Mouse (Mus musculus) ES-E14 (cell line): ENCODE measurements around the gene Hspa1a. TPM values are rescaled to one million over a fixed set of nuclear protein-coding genes. Genes with fewer than 3 reads are reported as not detected.

Experiments
- DNase-seq: peaks from one replicate; pipeline ENCODE4 v3.0.0-alpha.2; 2013; ENCODE audit warnings: low read depth, low spot score
- H3K27ac ChIP-seq: 2 replicates; pipeline ENCODE4 v1.5.1; 2012; ENCODE audit warnings: low read depth, mild to moderate bottlenecking, low read length, moderate library complexity, mixed read lengths; ENCODE audit not compliant: poor library complexity, insufficient read depth, severe bottlenecking
- H3K36me3 ChIP-seq: 2 replicates; pipeline ENCODE4 v1.6.1; 2012; ENCODE audit warnings: mild to moderate bottlenecking, low read length, moderate library complexity, mixed read lengths; ENCODE audit not compliant: control insufficient read depth, poor library complexity, insufficient read depth, severe bottlenecking
- H3K4me1 ChIP-seq, 2 experiments: fragments of 150-350 bp in 1 of 2; sonication (generic) in 1 of 2; 2 replicates each; pipeline ENCODE4 v1.6.1; 2012; ENCODE audit warnings: low read length in 2 of 2, mild to moderate bottlenecking in 1 of 2, mixed read lengths in 1 of 2; ENCODE audit not compliant: control insufficient read depth in 2 of 2, insufficient read depth in 2 of 2, poor library complexity in 1 of 2
- H3K4me3 ChIP-seq, 2 experiments: fragments of 150-350 bp in 1 of 2; sonication (generic) in 1 of 2; 2 replicates each; pipeline ENCODE4 v1.5.1; 2012; ENCODE audit warnings: low read length in 2 of 2, low read depth in 1 of 2, mild to moderate bottlenecking in 1 of 2, mixed read lengths in 1 of 2; ENCODE audit not compliant: insufficient read depth in 1 of 2, poor library complexity in 1 of 2, severe bottlenecking in 1 of 2
- H3K9ac ChIP-seq: 2 replicates; pipeline ENCODE4 v1.6.1; 2012; ENCODE audit warnings: low read depth, mild to moderate bottlenecking, low read length, mixed read lengths; ENCODE audit not compliant: poor library complexity, insufficient read depth, severe bottlenecking
- H3K9me3 ChIP-seq: fragments of 150-350 bp; sonication (generic); 2 replicates; pipeline ENCODE4 v1.6.1; 2012; ENCODE audit warnings: low read depth, mild to moderate bottlenecking, low read length; ENCODE audit not compliant: control insufficient read depth, insufficient read depth
- CHD2 ChIP-seq: IDR thresholded peaks from 2 replicates; pipeline ENCODE4 v1.6.1; 2014; ENCODE audit warnings: mild to moderate bottlenecking, low read depth, low read length, inconsistent platforms
- HCFC1 ChIP-seq: IDR thresholded peaks from 2 replicates; pipeline ENCODE4 v1.6.1; 2012; ENCODE audit warnings: low read length, inconsistent platforms, borderline replicate concordance; ENCODE audit not compliant: insufficient read depth
- MAFK ChIP-seq: IDR thresholded peaks from 2 replicates; pipeline ENCODE4 v1.6.1; 2014; ENCODE audit warnings: mild to moderate bottlenecking, low read depth, low read length, inconsistent platforms; ENCODE audit not compliant: insufficient read depth
- ZC3H11A ChIP-seq: IDR thresholded peaks from 2 replicates; pipeline ENCODE4 v1.6.1; 2012; ENCODE audit warnings: low read depth, mild to moderate bottlenecking, inconsistent platforms, low read length, borderline replicate concordance
- ZNF384 ChIP-seq: IDR thresholded peaks from 2 replicates; pipeline ENCODE4 v1.6.1; 2012; ENCODE audit warnings: low read depth, low read length, inconsistent platforms
- in situ Hi-C, 2 experiments: fragments of 600-800 bp; cut with MboI; formaldehyde crosslinking; loops; one replicate each; pipeline ENCODE4 v1.15.1; 2025; ENCODE audit warnings: low sequenced_read_pairs in 2 of 2, inconsistent platforms in 1 of 2; ENCODE audit not compliant: unreplicated experiment in 2 of 2
- total RNA-seq: library from RNA; depleted of rRNA; stranded (reverse); fragments of 300-350 nt; gene quantifications from 2 replicates; pipeline ENCODE4 v1.2.3, GENCODE M21; 2012

The Hspa1a gene
- total RNA-seq, 1 experiment = 5.9 TPM

DNA sequence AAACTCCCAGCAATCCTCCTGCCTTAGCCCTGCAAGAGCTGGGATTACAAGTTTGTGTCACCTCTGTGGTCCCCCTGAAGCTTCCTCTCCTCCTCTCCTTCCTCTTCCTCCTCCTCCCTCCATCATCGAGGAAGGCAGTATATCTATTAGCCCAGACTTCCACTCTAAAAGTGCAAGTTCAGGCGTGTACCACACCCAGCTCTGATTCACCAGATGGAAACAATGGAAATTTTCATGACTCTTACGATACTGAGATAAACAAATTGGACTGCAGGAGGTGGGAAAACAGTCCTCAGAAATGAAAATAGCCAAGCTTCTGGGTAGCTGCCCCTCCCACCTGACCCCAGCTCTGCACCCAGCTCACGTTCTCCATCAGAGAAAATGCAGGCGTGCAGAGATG lies 6.3 kb downstream of the Hspa1a start:
- DNase-seq = no peak
- H3K9ac ChIP-seq = no peak overlapping the region
- in situ Hi-C loops = no loop called here
- no peaks in the 10 kb centered on the region for H3K9me3 ChIP-seq
- no peak overlapping the region for H3K27ac ChIP-seq
- H3K4me1 ChIP-seq = peaks cover 3 to 13% of the 10 kb centered on the region in 2 experiments; a peak in 2 of 4 replicates
- no peak overlapping the region for H3K4me3 ChIP-seq
- TF ChIP-seq HCFC1 = no peak
- TF ChIP-seq ZC3H11A = no peak
- no peak for TF ChIP-seq CHD2
- H3K36me3 ChIP-seq = no peaks in the 10 kb centered on the region

GRCm38 (mm10) chr17:34964640-34965049 lies 7.3 kb downstream of the Hspa1a start:
- no peaks in the 10 kb centered on the region for H3K9me3 ChIP-seq
- H3K4me1 ChIP-seq = peaks cover 3 to 16% of the 10 kb centered on the region in 2 experiments; a peak in 2 of 4 replicates
- DNase-seq = no peak
- no peaks in the 10 kb centered on the region for H3K36me3 ChIP-seq
- in situ Hi-C loops = no loop called here
- TF ChIP-seq ZC3H11A (no peak), MAFK (no peak), ZNF384 (no peak), CHD2 (no peak), HCFC1 (no peak)
- H3K4me3 ChIP-seq = no peak overlapping the region
- H3K9ac ChIP-seq = no peak overlapping the region
- no peak overlapping the region for H3K27ac ChIP-seq

DNA sequence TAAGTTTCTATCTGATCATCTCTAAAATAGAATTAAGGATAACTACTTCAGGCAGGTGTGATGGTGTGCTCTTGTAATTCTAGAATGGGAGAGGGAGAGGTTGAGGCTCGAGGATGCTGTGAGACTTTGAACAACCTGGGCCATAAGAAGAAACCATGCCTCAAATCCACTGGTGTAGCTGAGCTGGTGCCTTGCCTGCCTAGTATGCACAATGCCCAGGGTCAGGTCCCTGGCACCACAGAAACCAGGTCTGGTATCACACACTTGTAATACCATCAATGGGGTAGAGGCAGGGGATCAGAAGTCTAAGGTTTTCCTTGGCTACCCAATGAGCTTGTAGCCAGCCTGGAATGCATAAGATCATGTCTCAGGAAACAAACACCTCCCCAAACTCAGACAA lies 9.1 kb downstream of the Hspa1a start:
- H3K9ac ChIP-seq = no peak overlapping the region
- DNase-seq = no peak
- peaks cover 3 to 16% of the 10 kb centered on the region in 2 experiments; a peak in 2 of 4 replicates for H3K4me1 ChIP-seq
- no peak overlapping the region for H3K27ac ChIP-seq
- in situ Hi-C loops = no loop called here
- TF ChIP-seq MAFK = no peak
- H3K9me3 ChIP-seq = no peaks in the 10 kb centered on the region
- no peak overlapping the region for H3K4me3 ChIP-seq
- H3K36me3 ChIP-seq = no peaks in the 10 kb centered on the region

DNA sequence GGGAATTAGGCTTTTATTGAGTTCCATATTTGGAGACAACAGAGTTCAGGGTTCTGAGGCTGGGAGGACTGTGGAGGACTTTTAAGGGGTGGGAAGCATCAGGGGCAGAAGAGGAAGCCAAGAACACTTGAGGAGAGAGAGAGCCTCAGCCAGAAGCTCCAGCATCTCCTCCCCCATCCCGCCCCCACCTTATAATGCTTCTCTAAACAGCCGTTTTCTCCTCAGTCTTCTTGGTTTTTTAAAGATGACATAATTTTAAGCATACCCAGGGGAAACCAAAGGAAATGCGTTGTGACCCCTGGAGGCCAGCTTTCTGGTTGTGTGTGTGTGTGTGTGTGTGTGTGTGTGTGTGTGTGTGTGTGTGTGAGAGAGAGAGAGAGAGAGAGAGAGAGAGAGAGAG lies 9.8 kb downstream of the Hspa1a start:
- no peak overlapping the region for H3K9ac ChIP-seq
- TF ChIP-seq ZC3H11A (no peak), HCFC1 (no peak), CHD2 (no peak), MAFK (no peak), ZNF384 (no peak)
- H3K4me1 ChIP-seq = peaks cover 3 to 16% of the 10 kb centered on the region in 2 experiments; a peak in 2 of 4 replicates
- H3K27ac ChIP-seq = no peak overlapping the region
- in situ Hi-C loops = no loop called here
- H3K9me3 ChIP-seq = no peaks in the 10 kb centered on the region
- H3K4me3 ChIP-seq = no peak overlapping the region
- no peaks in the 10 kb centered on the region for H3K36me3 ChIP-seq
- DNase-seq = no peak

DNA sequence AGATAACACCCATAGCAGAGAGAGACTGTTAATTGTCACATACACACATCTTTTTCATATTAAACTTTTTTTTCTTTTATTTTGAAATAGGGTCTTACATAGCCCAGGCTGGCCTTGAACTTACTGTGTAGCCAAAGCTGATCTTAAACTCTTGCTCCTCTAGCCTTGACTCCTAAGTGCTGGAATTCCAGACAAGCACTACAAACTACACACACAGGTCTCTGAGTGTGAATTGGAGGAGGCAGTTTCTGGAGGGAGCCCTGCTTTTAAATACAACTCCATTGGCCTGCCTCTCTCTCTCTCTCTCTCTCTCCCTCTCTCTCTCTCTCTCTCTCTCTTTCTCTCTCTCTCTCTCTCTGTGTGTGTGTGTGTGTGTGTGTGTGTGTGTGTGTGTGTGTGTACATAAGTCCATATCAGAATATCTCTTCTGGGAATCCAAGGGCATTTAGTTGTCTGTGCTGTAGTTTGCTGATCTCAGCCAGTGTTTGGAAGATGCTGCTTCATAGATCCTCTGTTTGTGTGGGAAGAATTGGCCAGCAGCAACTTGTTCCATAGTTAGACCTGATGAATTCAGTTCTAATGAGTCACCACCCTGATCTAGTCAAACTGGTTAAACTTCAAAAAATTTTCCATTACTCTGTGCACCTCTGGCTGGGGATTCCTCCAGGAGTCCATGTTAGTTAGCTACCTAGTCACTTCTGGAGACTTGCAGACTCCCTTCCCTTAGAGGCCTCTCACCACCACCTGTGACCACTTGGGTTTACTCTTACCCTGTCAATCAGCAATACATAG lies 11.1 kb downstream of the Hspa1a start:
- Histone ChIP-seq H3K4me1 (peaks cover 3 to 16% of the 10 kb centered on the region in 2 experiments; a peak in 2 of 4 replicates), H3K9ac (no peak overlapping the region), H3K36me3 (no peaks in the 10 kb centered on the region), H3K9me3 (no peaks in the 10 kb centered on the region), H3K4me3 (no peak overlapping the region), H3K27ac (no peak overlapping the region)
- no peak for TF ChIP-seq HCFC1
- in situ Hi-C loops = no loop called here
- DNase-seq = no peak
